Mouse (Mus musculus) regulatory T cell (primary cell): ENCODE data around the gene Otx1.

ENCODE experiments used
- in situ Hi-C: fragments of 300-600 bp; cut with MboI, MseI; formaldehyde crosslinking; loops from one replicate; pipeline ENCODE4 v1.15.1; 2025; ENCODE audit warnings: high pct_unique_total_duplicates

The Otx1 gene

DNA sequence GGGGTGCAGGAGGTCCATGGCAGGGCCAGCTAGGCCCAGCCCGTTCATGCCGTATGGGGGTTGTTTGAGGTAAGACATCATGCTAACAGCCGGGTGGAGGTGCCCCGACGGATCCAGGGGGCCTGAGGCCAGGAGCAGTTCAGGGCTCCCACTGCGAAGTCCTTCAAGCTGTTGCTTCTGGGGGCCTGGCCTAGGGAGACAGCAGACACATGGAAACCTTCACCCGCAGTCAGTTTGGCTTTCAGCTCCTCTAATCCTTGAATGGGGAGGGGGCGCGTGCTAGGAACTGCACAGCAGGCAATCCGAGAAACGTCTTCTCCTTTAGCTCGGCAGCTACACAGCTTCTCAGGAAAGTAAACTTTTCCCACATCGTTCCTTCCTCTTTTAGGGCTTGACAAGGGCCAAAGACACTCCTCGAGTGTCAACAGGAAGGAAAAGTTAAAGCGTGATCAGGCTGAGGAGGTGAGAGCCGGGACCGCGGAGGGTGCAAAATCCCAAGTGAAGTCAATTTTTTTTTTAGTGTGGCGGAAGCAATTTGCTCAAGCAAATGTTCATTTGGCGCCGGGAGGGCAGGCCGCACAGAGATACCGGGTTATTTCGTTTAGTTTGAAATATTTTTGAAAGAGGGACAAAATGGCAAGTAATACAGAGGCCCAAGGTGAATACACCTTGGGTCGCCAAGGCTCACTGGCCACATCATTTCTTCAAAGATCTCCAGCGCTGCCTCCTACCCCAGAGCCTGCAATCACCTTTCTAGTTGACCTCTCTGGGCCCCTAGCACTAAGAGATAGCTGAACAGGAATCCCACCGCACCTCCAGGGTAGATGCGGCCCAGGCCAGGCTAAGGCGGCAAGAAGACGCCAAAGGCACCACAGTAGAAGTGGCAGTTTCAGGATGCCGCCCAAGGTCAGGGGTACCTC lies 3.0 kb downstream of the Otx1 start:
- in situ Hi-C loops: loop anchor here (25.0 kb wide), 1 partner anchor 1787 kb away; the partner anchor contains the start of gene Rab1a

DNA sequence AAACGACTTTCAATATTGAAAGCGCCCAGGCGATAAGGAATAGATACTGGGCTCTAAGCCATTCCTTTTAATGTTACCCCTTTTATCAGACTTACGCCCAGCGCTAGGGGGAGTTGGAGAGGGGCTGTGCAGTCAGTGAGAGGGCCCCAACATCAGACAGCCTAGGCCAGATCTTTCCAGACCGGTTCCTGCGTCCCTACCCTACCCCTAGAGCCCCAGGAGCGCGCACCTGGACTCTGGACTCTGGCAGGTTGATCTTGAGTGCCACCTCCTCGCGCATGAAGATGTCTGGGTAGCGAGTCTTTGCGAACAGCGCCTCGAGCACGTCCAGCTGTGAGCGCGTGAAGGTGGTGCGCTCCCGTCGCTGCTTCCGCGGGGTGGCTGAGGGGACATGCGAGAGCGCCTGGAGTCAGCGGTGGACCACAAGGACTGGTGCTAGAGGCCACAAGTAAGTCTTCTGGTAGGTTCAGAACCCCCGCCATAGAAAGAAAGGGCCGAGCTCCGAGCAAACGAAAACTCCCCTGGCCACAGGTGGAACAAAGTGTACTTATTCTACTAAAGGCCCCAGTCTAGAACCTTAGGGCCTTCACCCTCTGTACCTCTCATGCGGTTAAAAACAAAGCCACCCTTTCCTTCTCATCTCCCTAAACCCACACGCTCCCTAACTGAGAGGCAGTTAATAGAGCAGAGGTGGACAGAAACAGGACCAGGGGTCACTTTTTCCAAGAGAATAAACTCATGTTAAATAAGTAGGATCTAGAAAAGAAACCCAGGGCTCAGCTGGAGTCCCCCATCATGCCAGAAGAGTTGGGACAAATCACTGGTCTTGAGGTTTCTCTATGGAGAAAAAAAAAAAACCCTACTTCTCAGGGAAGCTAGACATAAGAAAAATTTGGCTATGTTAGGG lies 4.3 kb downstream of the Otx1 start:
- in situ Hi-C loops: loop anchor here (25.0 kb wide), 1 partner anchor 1786 kb away; the partner anchor contains the start of gene Rab1a

- in situ Hi-C loops: loop anchor here (25.0 kb wide), 1 partner anchor 1785 kb away; the partner anchor contains the start of gene Rab1a
These were observed 5.0 kb downstream of the Otx1 start for GRCm38 (mm10) chr11:21997561-21998140.

- in situ Hi-C loops: loop anchor here (25.0 kb wide), 1 partner anchor 1785 kb away; the partner anchor contains the start of gene Rab1a
These were observed 5.8 kb downstream of the Otx1 start for GRCm38 (mm10) chr11:21996661-21997560.

GRCm38 (mm10) chr11:21996325-21996647 lies 6.4 kb downstream of the Otx1 start:
- in situ Hi-C loops: loop anchor here (25.0 kb wide), 1 partner anchor 1784 kb away; the partner anchor contains the start of gene Rab1a

DNA sequence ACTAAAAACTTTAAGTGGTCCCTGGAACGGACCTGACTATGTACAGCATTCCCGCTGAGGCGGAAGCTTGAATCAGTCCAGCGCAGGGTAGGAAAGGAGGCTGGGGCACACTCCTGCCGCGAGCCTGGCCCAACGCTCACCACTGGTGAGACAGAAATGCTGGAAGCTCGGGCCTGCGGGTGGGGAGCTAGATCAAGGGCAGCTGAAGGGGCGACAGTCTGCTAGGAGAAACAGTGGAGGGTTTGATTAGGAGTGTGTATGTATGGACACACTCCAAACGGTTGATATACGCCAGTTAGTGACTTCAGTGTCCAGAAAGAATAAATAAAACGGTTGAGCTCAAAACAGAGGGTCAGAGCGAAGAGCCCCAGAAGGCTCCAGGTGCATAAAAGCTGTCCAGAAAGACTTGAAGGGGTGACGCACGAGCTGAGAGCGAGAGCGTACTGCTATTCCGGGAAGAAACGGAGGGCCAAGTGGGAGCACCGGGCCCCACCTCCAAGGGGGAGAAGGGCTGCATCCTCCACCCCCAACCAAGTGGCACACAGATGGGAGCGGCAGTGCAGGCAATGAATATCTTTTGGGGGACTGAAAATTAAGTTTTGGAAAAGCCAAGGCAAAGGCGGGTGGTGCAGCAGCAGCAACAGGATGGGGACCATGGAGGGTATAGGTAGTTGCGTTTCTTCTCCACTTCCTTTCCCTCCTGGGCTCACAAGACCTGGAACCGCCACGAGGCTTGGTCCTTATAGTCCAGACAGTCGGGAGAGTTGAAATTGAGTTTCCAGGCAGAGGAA lies 7.0 kb downstream of the Otx1 start:
- in situ Hi-C loops: loop anchor here (25.0 kb wide), 1 partner anchor 1783 kb away; the partner anchor contains the start of gene Rab1a

- in situ Hi-C loops: loop anchor here (25.0 kb wide), 1 partner anchor 1782 kb away; the partner anchor contains the start of gene Rab1a
These were observed 8.0 kb downstream of the Otx1 start for GRCm38 (mm10) chr11:21994377-21995370.

GRCm38 (mm10) chr11:21993597-21994376 lies 8.9 kb downstream of the Otx1 start:
- in situ Hi-C loops: loop anchor here (25.0 kb wide), 1 partner anchor 1781 kb away; the partner anchor contains the start of gene Rab1a

GRCm38 (mm10) chr11:21992761-21993596 lies 9.7 kb downstream of the Otx1 start:
- in situ Hi-C loops: loop anchor here (25.0 kb wide), 1 partner anchor 1781 kb away; the partner anchor contains the start of gene Rab1a

DNA sequence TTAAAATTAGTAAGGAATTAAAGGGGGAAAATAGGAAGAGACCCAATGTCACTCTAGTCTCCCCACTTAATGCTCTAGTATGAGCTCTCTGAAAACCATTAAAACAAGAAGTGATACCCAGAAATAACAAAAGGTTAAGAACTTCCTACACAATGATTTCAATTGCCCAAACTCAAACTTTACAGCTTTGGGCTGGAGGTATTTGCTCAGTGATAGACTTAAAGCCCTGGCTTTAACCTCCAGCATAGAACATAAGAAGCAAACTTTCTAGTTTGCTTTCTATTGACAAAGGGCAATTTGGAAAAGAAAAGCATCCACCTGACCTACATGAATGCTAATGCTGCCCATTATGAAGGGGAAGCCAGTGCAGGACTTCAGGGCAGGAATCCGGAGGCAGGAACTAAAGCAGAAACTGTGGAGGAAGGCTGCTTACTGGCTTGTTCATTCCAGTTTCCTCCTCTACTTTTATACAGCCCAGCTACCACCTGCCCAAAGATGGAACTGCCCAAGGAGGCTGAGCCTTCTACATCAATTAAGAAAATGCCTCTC lies 14.2 kb downstream of the Otx1 start:
- in situ Hi-C loops: loop anchor here (25.0 kb wide), 1 partner anchor 1776 kb away; the partner anchor contains the start of gene Rab1a

DNA sequence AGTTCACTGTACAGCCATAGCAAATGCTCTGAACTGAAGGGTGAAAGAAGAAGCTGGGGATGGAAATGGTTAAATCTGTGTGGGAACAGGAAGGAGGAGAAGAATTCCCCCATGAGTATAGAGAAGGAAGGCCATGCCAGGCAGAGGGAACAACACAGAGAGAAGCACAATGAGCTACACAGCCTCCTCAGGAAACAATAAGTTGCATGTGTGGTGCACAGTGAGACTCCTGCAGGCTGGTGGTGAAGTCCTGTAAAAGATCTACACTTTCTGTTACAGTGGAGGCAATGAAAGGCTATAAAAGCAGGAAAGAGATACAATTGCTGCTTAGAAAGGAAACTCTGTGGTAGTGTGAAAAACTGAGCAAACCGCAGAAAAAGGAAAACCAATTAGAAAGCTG lies 17.6 kb downstream of the Otx1 start:
- in situ Hi-C loops: loop anchor here (25.0 kb wide), 1 partner anchor 1773 kb away; the partner anchor contains the start of gene Rab1a

- in situ Hi-C loops: no loop called here
These were observed 28.6 kb downstream of the Otx1 start for GRCm38 (mm10) chr11:21974005-21974531.

GRCm38 (mm10) chr11:21973597-21973996 lies 29.1 kb downstream of the Otx1 start:
- in situ Hi-C loops: no loop called here

DNA sequence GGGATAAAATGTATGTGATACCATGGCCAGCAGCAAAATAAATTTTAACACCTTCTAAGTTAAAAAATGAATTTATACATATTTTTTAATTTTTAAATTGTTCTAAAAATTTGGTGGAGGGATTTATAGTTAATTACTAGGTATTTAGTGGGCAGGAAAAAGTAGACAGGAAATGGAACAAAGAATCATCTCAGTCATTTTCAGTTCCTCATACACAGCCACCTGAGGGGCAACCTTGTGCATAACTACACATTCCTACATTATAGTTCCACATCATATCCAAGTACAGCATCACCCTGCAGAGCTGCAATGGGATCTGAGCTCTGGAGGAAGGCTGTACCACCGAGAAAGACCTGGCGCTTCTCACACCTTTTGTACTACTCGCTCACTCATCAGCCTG lies 33.8 kb downstream of the Otx1 start:
- in situ Hi-C loops: no loop called here

DNA sequence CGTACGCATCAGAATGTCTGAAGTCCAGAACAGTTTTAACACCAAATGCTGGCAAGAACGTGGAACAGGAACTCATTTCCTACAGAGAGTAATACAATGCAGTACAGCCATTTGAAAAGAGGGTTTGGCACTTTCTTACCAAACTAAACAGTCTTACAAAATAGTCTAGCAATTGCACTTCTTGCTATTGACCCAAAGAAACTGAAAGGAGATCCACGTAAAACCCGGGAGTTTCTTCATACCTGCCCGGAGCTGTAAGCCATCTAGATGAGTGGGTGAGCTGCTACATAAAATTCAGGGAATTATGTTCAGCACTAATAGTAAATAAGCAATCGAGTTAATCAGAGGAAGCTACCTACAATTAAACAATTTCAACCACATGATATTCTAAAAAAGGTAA lies 47.5 kb downstream of the Otx1 start:
- in situ Hi-C loops: no loop called here
